Mouse (Mus musculus) liver, adult 2 months (tissue): ENCODE measurements around the gene Tppp2.

Experiments used
- CTCF ChIP-seq: fragments of 200-500 bp; IDR thresholded peaks from 2 replicates; pipeline ENCODE4 v1.5.1; 2011; ENCODE audit warnings: low read depth, low read length, control low read depth
- POLR2A ChIP-seq: fragments of 200-500 bp; IDR thresholded peaks from 2 replicates; pipeline ENCODE4 v1.6.1; 2011; ENCODE audit warnings: low read length, control low read depth; ENCODE audit not compliant: insufficient read depth; ENCODE audit errors: extremely low read depth

DNA sequence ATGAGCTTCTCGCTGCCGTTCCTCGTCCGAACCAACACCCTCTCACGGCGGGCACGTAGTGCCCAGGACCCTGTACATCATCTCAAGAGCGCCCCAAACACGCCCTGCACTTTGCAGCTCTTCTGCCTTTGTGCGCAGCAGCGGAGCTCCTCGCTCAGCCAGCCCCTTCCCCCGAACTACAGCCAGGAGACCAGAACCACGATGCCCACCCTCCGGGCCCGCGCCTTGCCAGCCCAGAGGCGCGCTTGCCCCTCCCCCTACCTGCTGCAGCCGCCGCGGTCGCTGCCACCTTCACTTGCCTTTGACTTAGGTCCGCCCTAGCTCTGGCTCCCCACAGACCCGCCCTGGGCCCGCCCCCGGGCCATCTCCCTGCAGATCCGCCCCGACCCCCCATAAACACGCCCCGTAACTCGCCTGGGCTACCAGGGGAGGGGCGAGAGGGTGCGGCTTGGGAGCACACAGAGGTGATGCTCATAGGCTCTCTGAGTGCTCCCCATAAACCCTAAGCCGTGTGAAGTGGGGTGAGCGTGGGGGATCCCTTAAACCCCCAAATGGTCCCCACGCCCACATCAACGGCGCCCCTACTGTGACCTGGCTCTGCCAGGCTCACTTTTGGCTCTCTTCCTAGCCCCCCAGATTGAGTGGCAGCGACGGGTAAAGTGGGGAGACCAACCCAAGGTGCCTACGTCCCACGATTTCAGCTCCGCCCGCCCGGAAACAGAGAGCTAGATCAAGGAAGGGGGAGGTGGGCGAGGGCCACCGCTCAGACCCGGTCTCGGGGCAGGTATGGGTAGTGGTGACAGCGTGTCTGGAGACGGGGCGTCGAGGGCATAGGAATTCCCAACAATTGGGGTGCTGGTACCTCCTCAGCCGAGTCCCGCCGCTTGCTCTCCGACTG, 4.9 kb upstream of the Tppp2 start:
- TF ChIP-seq CTCF = no peak
- TF ChIP-seq POLR2A = peak; percentile 94
